Mouse (Mus musculus): ENCODE results near the gene Pdcd11.

The Pdcd11 gene

DNA sequence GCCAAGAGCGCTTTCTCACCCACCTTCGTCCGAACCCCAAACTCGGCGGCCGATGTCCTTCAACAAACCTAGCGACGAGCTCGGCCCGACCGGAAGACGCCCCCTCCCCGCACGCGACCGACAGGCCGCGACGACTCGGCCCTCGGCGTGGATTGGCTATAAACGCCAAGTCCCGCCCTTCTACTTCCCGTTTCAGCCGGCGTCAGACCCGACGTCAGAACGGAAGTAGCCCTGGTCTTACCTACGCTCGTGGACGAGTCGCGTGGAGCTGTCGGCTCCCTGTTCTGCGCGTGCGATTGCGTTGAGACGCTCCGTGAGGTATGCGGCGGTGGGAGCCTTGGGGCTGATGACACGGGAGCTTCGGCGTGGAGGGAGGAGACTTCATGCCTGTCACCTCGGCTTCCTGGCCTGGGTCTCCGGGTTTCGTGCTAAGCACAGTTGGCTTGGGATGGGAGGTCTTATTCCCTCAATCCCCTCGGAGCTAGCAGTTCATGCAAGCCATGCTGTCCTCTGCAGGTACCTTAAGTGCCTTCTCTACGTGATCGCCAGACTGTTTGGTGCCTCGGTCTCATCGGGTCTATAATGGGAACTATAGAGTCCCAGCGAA is at the start of gene Pdcd11, which contains the start of gene Usmg5:
Gene Pdcd11 (plus strand): TSS at position 219 of the 607 bp plus-strand sequence.
Gene Usmg5 (minus strand): TSS at position 98 of the 607 bp plus-strand sequence.
- DNase-seq (ENCODE audit: low spot score) = peak; percentile 94

DNA sequence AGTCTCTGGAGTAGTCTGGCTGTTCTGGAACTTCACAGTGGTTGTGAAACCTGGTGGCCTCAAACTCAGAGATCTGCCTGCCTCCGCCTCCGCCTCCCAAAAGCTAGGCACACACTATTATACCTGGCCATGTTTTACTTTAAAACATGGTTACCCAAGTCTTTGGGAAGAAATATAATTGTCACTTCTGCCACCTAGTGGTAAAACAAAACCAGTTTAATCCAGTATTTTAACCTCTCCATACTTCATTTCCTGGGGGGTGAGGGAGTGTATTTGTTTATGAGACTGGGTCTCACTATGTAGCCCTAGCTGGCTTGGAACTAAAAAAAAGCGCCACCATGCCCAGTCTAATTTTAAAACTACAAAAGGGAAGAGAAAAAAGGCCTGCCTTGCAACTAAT is 47.0 kb upstream of the Pdcd11 start:
- no peak for DNase-seq (ENCODE audit: low spot score)

DNA sequence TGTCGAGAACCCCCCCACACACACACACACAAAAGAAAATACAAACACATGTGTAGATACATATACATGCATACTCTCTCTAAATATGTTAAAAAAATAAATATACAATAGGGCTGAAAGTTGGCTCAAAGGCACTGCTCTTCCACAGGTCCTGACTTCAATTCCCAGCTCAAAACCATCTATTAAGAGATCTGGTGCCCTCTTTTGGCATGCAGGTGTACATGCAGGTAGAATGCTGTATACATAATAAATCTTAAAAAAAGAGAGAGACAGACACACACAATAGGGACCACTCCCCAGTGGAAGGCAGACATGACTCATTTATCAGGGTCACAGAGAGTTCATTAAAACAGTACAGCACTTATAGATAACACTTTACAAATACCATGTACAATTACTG is 44.2 kb upstream of the Pdcd11 start:
- DNase-seq (ENCODE audit: low spot score) = no peak

DNA sequence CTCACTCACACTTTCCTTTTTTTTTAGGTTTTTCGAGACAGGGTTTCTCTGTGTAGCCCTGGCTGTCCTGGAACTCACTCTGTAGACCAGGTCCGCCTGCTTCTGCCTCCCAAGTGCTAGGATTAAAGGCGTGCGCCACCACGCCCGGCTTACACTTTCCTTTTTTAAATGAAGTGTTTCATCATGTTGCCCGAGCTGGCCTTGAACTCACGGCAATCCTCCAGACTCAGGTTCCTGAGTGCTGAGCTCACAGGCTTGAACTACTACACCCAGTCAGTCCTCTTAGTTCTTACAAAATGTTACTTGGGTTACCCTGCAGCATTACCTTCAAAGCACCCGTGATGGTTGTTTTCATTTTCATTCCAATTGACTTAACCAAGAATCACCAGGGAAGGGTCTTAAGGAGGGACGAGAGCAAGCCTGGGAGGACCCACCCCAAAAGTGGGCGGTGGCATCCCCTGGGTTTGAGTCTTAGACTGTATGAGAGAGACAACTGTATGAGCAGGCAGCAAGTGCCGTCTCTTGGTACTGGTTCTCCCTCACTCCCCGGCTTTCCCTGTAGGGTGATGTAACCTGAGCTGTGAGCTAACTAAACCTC is 43.2 kb upstream of the Pdcd11 start:
- DNase-seq (ENCODE audit: low spot score) = no peak

DNA sequence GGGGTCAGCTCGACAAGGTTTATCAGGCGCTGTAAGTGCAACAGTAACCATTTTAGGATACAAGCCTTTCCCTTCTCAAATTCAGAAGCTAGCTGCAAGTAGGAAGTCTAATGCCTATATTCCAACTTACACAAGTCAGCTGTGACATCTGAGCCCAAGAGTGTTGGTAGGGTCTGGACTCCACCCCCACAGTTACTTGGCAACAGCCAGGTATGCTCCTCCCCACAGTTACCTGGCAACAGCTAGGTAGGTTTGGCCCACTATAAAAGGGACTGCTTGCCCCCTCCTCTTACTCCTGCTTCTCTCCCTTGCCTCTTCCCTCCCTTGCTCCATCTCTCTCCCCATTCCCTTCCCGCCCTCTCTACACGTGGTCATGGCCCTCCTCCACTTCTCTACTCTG is 41.5 kb upstream of the Pdcd11 start:
- DNase-seq (ENCODE audit: low spot score) = no peak

DNA sequence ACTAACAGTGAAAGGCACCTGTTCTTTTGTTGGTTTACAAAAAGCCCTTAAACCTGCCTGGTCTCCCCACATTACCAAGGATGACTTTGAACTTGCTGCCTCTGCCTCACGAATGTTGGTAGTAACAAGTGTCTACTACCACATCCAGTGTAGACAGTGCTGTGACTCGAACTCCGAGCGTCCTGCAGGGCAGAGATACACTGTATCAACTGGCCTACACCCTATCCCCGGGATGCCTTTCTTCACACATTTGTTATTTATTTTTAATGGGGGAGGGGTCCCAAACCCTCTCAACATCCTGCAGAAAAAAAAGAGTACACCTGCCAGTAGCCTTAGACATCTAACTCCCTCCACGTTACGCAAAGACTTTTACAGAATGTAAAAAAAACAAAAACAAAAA is 40.7 kb upstream of the Pdcd11 start:
- no peak for DNase-seq (ENCODE audit: low spot score)

DNA sequence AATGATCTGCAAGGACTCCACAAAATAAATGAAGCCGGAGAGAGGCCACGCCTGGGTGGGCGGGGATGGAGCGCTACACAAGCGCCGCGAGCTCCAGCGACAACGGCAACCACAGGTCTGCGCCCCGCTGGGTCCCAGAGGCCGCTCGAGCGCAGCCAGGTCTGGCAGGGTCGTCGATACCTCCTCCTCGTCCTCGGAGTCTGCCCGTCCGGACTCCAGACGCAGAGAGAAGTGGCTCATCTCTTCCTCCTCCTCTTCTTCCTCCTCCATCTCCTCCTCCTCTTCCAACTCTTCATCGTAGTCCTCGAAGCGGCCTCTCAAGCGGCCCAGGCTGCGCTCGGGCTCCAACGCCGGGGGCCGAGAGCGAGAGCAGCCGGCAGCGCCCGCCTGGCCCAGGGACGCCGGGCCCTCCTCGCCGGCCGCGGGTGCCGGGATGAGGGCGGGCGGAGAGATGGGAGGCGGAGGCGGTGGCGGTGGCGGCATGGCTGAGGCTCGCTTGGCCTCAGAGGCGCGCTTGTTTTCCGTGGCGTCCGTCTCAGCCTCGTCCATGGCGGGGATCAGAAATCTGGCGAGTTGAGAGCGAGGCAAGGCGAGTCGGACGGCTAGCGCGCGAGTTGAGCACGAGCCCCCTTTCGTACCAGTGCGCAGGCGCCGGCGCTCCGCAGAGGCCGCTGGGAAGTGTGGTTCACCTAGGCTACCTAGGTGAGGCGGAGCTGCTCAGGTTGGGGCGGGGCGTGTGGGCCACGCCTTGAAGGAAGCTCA is 40.1 kb upstream of the Pdcd11 start, which contains the start of gene Pcgf6:
Gene Pcgf6 (minus strand): TSS at position 636 of the 762 bp plus-strand sequence.
- DNase-seq (ENCODE audit: low spot score) = peak; percentile 89

DNA sequence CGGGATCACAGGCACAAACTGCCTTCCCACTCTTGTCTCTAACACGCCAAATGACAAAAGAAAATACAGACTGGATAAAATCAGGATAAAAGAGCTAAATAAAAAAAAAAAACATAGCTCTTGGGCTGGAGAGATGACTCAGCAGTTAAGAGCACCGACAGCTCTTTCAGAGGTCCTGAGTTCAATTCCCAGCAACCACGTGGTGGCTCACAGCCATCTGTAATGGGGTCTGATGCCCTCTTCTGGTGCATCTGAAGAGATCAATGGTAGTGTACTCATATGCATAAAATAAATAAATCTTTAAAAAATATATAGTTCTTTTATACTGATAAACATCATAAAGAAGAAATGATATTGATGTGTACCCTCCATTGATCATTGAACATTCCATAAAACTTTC is 37.6 kb upstream of the Pdcd11 start:
- DNase-seq (ENCODE audit: low spot score) = no peak

DNA sequence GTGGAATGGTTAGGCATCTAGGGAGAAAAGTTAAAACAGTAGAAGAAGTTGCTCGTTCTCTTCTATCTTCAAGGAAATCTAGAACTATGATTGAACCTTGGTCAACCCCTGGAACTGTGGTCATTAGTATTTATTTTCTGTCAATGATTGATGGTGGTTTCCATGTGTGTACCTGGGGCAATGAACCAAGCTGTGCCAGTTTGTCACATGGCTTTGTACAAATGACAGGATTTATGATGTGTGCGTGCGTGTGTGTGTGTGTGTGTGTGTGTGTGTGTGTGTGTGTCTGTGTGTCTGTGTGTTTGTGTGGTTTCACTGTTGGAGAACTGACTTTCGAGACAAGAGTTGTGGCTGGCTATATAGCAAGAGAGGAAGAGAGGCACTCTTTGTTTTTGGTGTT is 37.1 kb upstream of the Pdcd11 start:
- DNase-seq (ENCODE audit: low spot score) = peak; percentile 69

DNA sequence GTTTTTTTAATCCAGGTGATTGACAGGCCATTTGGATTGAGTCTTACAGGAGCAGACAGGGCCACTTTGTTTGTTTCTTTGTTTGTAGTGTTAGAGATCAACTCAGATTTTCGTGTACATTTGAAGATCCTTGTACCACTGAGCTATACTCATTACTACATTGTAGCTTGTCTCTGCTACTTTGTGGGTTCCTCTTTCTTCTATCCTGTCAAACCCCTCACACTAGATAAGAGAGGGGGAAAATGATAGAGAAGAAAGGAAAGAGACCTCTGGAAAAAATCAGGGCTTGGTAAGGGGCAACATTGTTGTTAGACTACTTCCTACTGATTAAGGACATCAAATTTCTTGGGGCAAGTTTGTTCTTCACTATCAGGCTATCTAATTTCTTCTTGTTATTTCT is 32.9 kb upstream of the Pdcd11 start:
- no peak for DNase-seq (ENCODE audit: low spot score)

DNA sequence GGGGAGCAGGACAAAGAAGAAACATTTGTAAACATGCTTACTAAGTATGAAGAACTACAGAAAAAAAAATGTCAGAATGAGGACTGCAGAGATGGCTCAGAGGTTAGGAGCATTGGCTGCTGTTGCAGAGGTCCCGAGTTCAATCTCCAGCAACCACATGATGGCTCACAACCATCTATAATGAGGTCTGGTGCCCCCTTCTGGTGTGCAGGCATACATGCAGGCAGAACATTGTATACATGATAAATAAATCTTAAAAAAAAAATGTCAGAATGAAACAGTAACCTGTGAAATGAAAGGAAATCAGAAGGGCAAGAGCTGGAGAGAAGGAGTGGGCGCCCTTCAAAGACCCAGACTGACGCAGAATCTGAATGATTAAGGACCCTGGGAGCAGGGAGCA is 24.7 kb upstream of the Pdcd11 start:
- no peak for DNase-seq (ENCODE audit: low spot score)

DNA sequence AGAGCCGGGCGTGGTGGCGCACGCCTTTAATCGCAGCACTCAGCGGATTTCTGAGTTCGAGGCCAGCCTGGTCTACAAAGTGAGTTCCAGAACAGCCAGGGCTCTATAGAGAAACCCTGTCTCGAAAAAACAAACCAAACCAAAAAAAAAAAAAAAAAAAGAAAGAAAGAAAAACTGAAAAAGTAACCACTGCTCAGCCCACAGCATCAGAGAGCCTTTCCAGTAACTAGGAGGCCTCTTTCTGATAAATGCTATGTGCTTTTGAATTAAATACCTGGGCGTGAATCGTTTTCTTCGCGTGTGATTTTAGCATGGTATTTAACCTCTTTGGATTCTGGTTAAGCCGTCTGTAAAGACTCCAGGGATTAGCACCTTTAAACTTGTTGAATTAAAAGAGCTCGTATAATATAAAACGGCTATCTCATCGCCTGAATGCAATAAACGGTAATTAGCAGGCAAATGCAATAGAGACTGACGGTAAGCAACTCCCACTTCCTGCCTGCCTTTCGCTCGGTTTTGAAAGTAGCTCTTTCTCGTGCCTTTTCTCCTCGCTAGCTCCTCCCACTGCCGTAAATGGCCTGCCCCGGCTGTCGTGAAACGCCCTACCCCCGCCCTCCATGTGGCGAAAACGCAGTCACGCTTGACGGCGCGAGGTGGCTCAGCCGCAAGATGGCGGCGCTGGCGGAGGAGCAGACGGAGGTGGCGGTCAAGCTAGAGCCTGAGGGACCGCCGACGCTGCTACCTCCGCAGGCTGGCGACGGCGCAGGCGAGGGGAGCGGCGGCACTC is 23.3 kb upstream of the Pdcd11 start, which contains the start of gene Taf5:
Gene Taf5 (plus strand): TSS at position 651 of the 787 bp plus-strand sequence.
- peak; percentile 98 for DNase-seq (ENCODE audit: low spot score)

DNA sequence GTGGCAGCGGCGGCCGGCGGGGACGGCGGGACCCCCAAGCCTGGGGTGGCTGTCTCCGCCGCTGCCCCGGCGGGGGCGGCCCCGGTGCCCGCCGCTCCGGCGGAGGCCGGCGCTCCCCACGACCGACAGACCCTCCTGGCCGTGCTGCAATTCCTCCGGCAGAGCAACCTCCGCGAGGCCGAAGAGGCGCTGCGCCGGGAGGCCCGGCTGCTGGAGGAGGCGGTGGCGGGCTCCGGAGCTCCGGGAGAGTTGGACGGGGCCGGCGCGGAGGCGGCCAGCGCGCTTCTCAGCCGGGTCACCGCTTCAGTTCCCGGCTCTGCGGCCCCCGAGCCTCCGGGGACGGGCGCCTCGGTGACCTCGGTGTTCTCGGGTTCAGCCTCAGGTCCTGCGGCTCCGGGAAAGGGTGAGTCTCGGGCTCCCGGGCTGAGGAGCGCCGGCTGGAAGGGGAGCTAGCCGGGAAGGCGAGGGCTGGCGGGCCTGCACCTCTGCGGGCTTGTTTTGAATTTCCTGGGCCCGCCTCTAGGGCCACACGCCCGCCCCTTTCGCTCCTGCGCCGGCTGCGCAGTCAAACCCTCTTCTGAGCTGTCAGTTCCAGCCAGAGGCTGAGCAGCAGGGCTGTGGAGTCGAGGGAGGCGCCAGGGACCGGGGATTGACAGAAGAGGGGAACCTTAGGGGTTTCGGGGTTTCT is 22.5 kb upstream of the Pdcd11 start:
- DNase-seq (ENCODE audit: low spot score) = peak; percentile 90

DNA sequence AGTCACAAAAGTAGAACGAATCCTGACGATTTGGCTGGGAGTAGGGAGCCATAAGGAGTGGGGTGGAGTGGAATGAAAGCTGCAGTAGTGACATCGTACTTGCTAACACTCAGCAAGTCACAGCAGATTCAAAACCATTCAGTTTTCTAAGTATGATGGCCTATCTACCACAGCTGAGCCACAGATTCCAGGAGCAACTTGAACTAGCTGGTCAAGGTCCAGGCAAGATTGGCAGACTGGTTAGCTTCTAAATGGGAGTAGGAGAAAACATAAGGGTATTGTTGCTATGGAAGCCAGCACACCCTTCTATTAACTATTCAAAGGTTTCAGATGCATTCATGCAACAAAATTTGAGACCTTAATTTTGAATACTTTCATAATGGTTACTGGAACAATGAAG is 2.3 kb upstream of the Pdcd11 start:
- DNase-seq (ENCODE audit: low spot score) = no peak

DNA sequence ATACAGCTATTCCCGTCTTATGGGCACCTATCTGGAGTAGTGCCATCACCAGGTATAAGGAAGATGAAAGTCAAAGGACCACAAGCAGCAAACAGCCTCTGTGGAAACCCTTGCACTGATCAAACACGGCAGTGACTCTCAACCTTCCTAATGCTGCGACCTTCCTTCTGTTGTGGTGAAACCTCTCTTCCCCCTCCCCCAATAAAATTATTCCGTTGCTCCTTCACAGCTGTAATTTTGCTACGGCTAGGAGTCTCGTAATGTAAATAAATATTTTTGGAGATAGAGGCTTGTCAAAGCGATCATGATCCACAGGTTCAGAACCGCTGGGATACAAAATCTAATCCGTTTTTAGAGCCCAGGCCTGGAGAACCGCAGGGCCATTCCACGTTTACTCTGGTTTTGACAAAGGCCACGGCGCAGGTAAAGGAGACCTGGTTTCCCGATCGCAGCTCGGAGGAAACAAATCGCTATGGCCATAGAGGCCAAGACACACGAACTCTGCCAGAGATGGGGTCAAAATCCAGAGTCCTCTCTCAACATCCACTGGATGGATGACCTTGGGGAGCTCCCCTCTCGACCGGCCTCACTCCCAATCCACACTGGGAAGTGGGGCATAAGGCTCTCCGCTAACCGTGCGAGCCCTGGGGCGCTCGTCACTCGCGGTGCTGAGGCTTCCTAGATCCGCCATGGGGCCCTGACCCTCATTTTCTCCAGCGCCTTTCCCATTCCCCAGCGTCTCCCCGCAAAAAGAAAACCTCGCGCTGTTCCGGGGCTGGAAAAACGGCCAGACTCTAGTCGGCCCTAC is 646 bp upstream of the Pdcd11 start:
- no peak for DNase-seq (ENCODE audit: low spot score)

DNA sequence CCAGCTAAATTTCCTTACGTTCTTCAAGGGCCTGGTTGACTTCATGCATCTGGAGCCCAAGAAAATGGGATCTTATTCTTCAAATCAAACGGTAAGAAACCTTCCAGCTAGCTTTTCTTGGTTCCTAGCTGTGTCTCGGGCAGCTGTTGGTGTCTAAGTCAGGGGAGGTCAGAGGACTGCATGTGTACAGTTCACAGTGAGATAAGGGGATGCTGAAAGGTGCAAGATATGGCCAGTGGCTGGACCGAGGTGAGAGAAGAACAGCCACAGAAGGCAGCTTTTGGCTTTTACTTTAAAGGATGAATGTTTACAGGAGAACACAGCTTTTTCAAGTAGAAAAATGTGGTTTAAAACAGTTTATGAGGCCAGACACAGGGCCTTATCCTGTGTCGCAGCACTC is 10.5 kb downstream of the Pdcd11 start:
- DNase-seq (ENCODE audit: low spot score) = no peak

DNA sequence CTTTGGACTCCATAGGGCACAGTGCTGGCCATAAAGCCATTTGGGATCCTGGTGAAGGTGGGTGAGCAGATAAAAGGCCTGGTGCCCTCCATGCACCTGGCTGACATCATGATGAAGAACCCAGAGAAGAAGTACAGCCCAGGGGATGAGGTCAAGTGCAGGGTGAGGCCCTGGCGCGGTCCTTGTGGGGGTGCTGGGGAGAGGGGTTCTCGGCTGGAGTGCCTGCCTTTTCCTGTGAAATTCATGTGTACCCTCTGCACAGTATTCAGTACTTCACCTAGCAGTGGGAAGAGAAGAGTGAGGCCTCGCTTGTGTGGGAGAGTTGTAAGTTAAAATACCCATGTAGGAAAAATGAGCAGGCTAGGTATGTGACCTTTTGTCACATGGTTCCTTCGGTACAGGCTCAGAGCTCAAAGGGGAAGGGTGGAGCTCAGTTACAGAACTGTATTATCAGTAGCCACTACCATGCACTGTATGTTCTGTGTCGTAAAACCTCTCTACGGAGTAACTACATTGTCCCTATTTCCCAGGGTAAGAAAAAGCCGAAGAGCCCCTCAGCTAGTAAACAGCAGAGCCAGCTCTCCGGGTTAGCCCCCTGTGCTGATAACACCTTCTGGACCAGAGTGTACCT is 14.2 kb downstream of the Pdcd11 start:
- no peak for DNase-seq (ENCODE audit: low spot score)

DNA sequence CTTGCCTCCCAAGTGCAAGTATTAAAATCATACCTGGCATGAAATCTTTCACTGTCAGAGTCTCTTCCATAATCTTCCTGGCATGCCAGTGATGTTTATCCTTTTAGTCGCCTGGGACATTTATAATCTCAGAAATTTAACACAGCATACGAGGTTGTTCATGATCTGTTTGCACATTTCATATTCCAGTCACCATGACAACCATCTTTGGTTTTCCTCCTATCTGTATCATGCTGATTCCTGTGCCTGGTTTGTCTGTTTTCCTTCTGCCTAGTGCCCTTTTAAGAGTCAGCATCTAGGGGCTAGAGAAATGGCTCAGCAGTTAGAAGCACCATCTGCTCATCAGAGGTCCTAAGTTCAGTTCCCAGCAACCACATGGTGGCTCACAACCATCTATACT is 28.1 kb downstream of the Pdcd11 start:
- no peak for DNase-seq (ENCODE audit: low spot score)

DNA sequence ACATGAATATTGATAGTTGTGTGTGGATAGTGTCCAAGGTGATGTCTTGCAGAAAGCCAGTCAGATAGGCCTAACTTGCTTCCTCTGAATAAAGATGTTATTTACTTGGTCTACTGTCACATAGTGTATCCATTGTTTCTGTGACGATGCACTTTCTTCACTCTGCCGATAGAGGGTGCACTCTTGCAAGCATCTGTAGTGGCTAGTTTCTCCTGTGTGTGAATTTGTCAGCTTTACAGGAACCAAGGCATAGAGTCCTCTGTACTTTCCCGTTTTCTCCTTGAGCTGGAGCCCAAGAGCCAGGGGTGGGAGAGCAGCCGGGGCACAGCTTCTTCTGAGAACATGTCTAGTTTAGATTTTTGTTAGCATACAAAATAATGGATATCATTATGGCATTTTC is 30.5 kb downstream of the Pdcd11 start:
- peak; percentile 9 for DNase-seq (ENCODE audit: low spot score)

DNA sequence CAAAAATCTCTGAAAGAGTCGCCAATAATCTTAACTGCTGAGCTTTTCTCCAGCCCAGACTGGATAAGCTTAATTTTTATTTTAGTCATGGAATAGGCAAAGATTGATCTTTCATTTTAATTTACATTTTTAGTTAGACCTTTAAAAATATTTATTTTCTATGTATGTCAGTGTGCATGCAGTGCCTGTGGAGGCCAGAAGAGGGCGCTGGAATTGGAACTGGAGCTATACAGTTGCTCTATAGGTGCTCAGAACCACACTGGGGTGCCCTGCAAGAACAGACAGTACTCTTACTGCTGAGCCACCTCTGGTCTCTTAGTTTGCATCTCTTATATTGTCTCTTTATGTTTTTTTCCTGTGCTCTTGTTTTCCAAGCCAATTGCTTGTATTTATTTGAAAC is 32.2 kb downstream of the Pdcd11 start:
- no peak for DNase-seq (ENCODE audit: low spot score)

Data from yolk sac, embryonic 10.5 days (tissue).